Mouse (Mus musculus): Measurements from ENCODE around the gene Zar1l. TPM values are rescaled to one million over a fixed set of nuclear protein-coding genes. Genes with fewer than 3 reads are reported as not detected.

Zar1l gene
- polyA plus RNA-seq (2012; rRNA removed) (not detected in 2 replicates), polyA plus RNA-seq (2014; fragmentation: Nextera tagmentation; extraction: Ambion mirVana) (not detected in 2 replicates)

DNA sequence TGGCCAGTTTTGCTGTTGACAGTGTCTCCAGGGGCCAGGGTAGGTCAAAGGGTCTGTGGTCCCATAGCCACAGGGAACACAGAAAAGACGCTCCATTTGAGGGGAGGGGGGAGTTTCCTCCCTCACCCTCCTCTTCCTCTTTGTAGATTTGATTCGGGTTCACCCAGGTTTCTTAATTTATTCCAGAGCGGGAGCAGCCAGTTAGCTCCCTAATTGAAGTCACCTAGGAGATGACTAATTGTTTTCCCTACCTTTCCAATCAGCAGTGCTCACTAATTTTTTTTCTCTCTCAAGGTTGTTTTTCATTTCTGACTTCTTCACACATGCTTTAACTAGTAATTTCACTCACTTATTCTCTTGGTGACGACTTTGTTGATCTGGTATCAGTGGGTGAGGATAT is at the start of gene Zar1l:
Gene Zar1l, minus strand, starts transcription at position 101 of the 400 bp plus-strand sequence.
- Histone ChIP-seq H3K36me3 (ENCODE audit: control insufficient read depth, insufficient read depth, low read length) (no peaks in the 10 kb centered on the region), H3K9ac (ENCODE audit: low read depth, low read length, severe bottlenecking) (no peak within 1 kb of the TSS), H3K4me2 (replicated peaks; ENCODE audit: low read depth, low read length, severe bottlenecking) (no peak within 1 kb of the TSS), H3K9me3 (ENCODE audit: control insufficient read depth, low read length) (no peaks in the 10 kb centered on the region), H3K27me3 (ENCODE audit: control insufficient read depth, insufficient read depth, low read length) (no peaks in the 10 kb centered on the region), H3K27ac (replicated peaks; ENCODE audit: low read depth, low read length) (no peak within 1 kb of the TSS), H3K4me1 (ENCODE audit: control insufficient read depth, insufficient read depth, low read length) (0 out of 2 replicates have a peak, but pooled peaks cover 5% of the 10 kb centered on the region), H3K4me3 (replicated peaks; ENCODE audit: low read length) (no peak within 1 kb of the TSS)
- WGBS = 35% methylated on average over 4 of the region's 4 CpGs
- no peak for TF ChIP-seq POLR2A (IDR thresholded peaks at IDR 0.05; ENCODE audit: borderline replicate concordance, extremely low read depth, insufficient read depth, insufficient read length)
- DNase-seq (ENCODE audit: low spot score) = no peak
- no peak for ATAC-seq (ENCODE audit: low FRiP score, low read depth)

DNA sequence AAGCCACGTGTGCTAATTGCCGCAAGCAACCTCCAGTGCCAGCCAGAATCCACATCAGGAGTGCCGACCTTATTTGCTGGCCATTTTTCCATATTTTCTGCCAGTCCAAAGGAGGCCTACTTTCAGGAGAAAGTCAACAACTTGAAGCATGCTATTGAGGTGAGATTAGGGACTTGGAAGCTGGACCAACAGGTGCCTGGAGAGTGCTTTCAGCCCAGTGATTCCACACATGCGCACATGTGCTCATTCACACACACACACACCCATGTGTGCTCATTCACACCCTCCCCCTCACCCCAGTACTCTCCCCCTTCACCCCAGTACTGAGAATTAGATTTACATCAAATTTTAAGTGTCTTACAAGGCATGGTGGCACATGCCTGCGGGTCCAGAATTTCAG is 49.0 kb upstream of the Zar1l start:
- Histone ChIP-seq H3K36me3 (ENCODE audit: control insufficient read depth, insufficient read depth, low read length) (peaks cover 50% of the 10 kb centered on the region), H3K9ac (ENCODE audit: low read depth, low read length, severe bottlenecking) (no peak overlapping the region), H3K27me3 (ENCODE audit: control insufficient read depth, insufficient read depth, low read length) (no peaks in the 10 kb centered on the region), H3K27ac (replicated peaks; ENCODE audit: low read depth, low read length) (no peak overlapping the region), H3K9me3 (ENCODE audit: control insufficient read depth, low read length) (no peaks in the 10 kb centered on the region), H3K4me1 (ENCODE audit: control insufficient read depth, insufficient read depth, low read length) (no peaks in the 10 kb centered on the region), H3K4me2 (replicated peaks; ENCODE audit: low read depth, low read length, severe bottlenecking) (no peak overlapping the region), H3K4me3 (replicated peaks; ENCODE audit: low read length) (no peak overlapping the region)
- no peak for ATAC-seq (ENCODE audit: low FRiP score, low read depth)
- TF ChIP-seq POLR2A (IDR thresholded peaks at IDR 0.05; ENCODE audit: borderline replicate concordance, extremely low read depth, insufficient read depth, insufficient read length) = no peak
- WGBS = 89% methylated on average over 5 of the region's 5 CpGs
- DNase-seq (ENCODE audit: low spot score) = no peak

DNA sequence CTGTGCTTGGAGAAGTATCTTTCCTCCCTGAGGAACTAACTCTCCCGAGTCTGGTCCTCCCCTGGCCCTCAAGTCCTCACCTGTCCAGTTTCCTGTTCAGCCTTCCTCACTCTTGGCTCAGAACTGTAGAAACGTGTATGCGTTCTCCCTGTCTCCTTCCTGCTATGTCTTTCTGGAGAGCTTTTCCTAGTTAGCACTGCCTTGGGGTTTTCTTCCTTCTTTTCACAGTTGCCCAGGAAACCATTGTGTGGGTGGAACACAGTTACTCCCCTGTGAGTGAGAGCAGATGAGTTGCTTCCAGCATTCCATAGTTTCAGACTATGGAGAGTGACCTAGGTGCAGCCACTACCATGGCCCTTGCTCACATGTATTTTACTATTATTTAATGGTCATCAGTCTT is 48.3 kb upstream of the Zar1l start:
- no peak overlapping the region for H3K4me2 ChIP-seq (replicated peaks; ENCODE audit: low read depth, low read length, severe bottlenecking)
- peaks cover 51% of the 10 kb centered on the region for H3K36me3 ChIP-seq (ENCODE audit: control insufficient read depth, insufficient read depth, low read length)
- no peak overlapping the region for H3K27ac ChIP-seq (replicated peaks; ENCODE audit: low read depth, low read length)
- no peaks in the 10 kb centered on the region for H3K4me1 ChIP-seq (ENCODE audit: control insufficient read depth, insufficient read depth, low read length)
- DNase-seq (ENCODE audit: low spot score) (no peak), ATAC-seq (ENCODE audit: low FRiP score, low read depth) (no peak)
- TF ChIP-seq POLR2A (IDR thresholded peaks at IDR 0.05; ENCODE audit: borderline replicate concordance, extremely low read depth, insufficient read depth, insufficient read length) = no peak
- no peaks in the 10 kb centered on the region for H3K27me3 ChIP-seq (ENCODE audit: control insufficient read depth, insufficient read depth, low read length)
- 79% methylated on average over 3 of the region's 3 CpGs for WGBS
- H3K4me3 ChIP-seq (replicated peaks; ENCODE audit: low read length) = no peak overlapping the region
- H3K9me3 ChIP-seq (ENCODE audit: control insufficient read depth, low read length) = no peaks in the 10 kb centered on the region
- H3K9ac ChIP-seq (ENCODE audit: low read depth, low read length, severe bottlenecking) = no peak overlapping the region

DNA sequence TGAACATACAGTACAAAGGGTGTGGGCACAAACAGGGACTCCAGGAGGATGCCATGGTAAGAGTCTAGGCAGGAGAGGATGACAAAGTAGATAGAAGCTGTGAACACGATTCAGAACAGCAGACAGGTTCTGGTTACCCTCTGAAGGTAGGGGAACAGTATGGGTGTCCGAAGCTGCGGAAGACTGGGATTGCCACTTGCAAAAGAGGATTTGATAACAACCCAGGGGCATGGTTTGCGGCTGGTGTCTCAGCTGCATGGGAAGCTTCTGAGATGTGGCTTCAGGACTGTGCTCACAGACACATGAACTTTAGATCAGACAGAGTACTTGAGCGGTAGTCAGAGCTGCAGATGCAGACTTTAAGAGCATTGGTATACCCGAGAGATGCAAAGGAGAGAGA is 46.5 kb upstream of the Zar1l start:
- Histone ChIP-seq H3K4me3 (replicated peaks; ENCODE audit: low read length) (no peak overlapping the region), H3K36me3 (ENCODE audit: control insufficient read depth, insufficient read depth, low read length) (peaks cover 61% of the 10 kb centered on the region), H3K4me2 (replicated peaks; ENCODE audit: low read depth, low read length, severe bottlenecking) (no peak overlapping the region), H3K9me3 (ENCODE audit: control insufficient read depth, low read length) (no peaks in the 10 kb centered on the region), H3K27ac (replicated peaks; ENCODE audit: low read depth, low read length) (no peak overlapping the region), H3K27me3 (ENCODE audit: control insufficient read depth, insufficient read depth, low read length) (no peaks in the 10 kb centered on the region), H3K4me1 (ENCODE audit: control insufficient read depth, insufficient read depth, low read length) (no peaks in the 10 kb centered on the region), H3K9ac (ENCODE audit: low read depth, low read length, severe bottlenecking) (no peak overlapping the region)
- DNase-seq (ENCODE audit: low spot score) (no peak), ATAC-seq (ENCODE audit: low FRiP score, low read depth) (no peak)
- 93% methylated on average over 6 of the region's 6 CpGs for WGBS
- TF ChIP-seq POLR2A (IDR thresholded peaks at IDR 0.05; ENCODE audit: borderline replicate concordance, extremely low read depth, insufficient read depth, insufficient read length) = no peak

DNA sequence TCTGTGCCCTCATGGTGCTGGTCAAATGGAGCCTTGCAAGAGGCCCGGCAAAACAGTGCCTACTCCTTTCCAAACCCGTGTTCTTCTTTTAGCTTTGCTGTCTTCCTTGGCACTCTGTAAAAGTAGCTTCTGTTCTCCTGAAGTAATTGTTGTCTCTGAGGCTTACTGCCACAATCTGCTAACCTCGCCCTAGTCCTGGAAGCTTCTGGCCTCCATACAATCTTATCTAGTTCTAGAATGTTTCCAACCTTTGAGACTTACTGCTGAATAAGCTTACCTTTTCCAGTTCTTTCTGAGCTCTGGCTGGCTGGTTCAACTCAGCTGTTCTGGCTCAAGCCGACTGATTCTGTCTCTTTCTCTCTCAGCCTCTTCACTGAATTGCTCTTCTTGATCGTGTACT is 43.8 kb upstream of the Zar1l start:
- no peak overlapping the region for H3K4me3 ChIP-seq (replicated peaks; ENCODE audit: low read length)
- TF ChIP-seq POLR2A (IDR thresholded peaks at IDR 0.05; ENCODE audit: borderline replicate concordance, extremely low read depth, insufficient read depth, insufficient read length) = no peak
- H3K4me1 ChIP-seq (ENCODE audit: control insufficient read depth, insufficient read depth, low read length) = no peaks in the 10 kb centered on the region
- peaks cover 59% of the 10 kb centered on the region for H3K36me3 ChIP-seq (ENCODE audit: control insufficient read depth, insufficient read depth, low read length)
- H3K27ac ChIP-seq (replicated peaks; ENCODE audit: low read depth, low read length) = no peak overlapping the region
- no peak overlapping the region for H3K4me2 ChIP-seq (replicated peaks; ENCODE audit: low read depth, low read length, severe bottlenecking)
- WGBS = 89% methylated on average over 5 of the region's 5 CpGs
- H3K27me3 ChIP-seq (ENCODE audit: control insufficient read depth, insufficient read depth, low read length) = no peaks in the 10 kb centered on the region
- DNase-seq (ENCODE audit: low spot score) (no peak), ATAC-seq (ENCODE audit: low FRiP score, low read depth) (no peak)
- H3K9ac ChIP-seq (ENCODE audit: low read depth, low read length, severe bottlenecking) = no peak overlapping the region
- no peaks in the 10 kb centered on the region for H3K9me3 ChIP-seq (ENCODE audit: control insufficient read depth, low read length)

DNA sequence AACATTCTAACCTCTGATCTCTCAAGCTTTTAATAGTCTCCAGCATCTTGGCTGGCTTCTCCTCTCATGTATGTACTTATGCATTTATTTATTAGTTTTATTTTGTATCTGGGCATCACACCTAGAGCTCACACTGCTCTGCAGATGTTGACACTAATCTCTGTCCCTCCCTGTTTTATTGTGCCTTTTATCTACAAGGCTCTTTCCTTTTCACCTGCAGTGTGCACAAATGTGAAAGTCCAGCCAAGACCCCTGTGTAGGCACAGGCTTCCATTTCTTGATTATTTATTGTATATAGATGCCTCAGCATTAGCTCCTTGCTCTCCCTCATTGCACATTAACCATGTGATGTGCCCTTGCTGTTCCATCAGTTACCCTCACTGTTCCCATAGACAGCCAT is 43.4 kb upstream of the Zar1l start:
- no peak overlapping the region for H3K27ac ChIP-seq (replicated peaks; ENCODE audit: low read depth, low read length)
- H3K4me1 ChIP-seq (ENCODE audit: control insufficient read depth, insufficient read depth, low read length) = no peaks in the 10 kb centered on the region
- no peak overlapping the region for H3K9ac ChIP-seq (ENCODE audit: low read depth, low read length, severe bottlenecking)
- H3K4me3 ChIP-seq (replicated peaks; ENCODE audit: low read length) = no peak overlapping the region
- DNase-seq (ENCODE audit: low spot score) = no peak
- no peaks in the 10 kb centered on the region for H3K27me3 ChIP-seq (ENCODE audit: control insufficient read depth, insufficient read depth, low read length)
- TF ChIP-seq POLR2A (IDR thresholded peaks at IDR 0.05; ENCODE audit: borderline replicate concordance, extremely low read depth, insufficient read depth, insufficient read length) = no peak
- peaks cover 56% of the 10 kb centered on the region for H3K36me3 ChIP-seq (ENCODE audit: control insufficient read depth, insufficient read depth, low read length)
- no peaks in the 10 kb centered on the region for H3K9me3 ChIP-seq (ENCODE audit: control insufficient read depth, low read length)
- ATAC-seq (ENCODE audit: low FRiP score, low read depth) = no peak
- H3K4me2 ChIP-seq (replicated peaks; ENCODE audit: low read depth, low read length, severe bottlenecking) = no peak overlapping the region

All from limb, embryonic 14.5 days (tissue).